Mouse (Mus musculus) large intestine, adult 2 months (tissue): ENCODE data around the gene Cpsf3. TPM values are rescaled to one million over a fixed set of nuclear protein-coding genes. Genes with fewer than 3 reads are reported as not detected.

Experiments used
- DNase-seq: peaks from one replicate; pipeline ENCODE4 v3.0.0-alpha.2; 2012; ENCODE audit warnings: low read depth, low spot score
- WGBS: fragments of 180-500 bp; shearing (Covaris S2); methylation state at CpG from one replicate; pipeline ENCODE4 v1.1.7; 2018; 5-methylcytosine and 5-hydroxymethylcytosine counted together
- polyA plus RNA-seq: library from polyadenylated mRNA; depleted of rRNA; stranded (reverse); fragments of >200 nt; gene quantifications from 2 replicates; pipeline ENCODE4 v1.2.3, GENCODE M21; 2012; rRNA removed

Cpsf3 gene
- polyA plus RNA-seq, result 22.8 and 27.9 TPM in 2 replicates

DNA sequence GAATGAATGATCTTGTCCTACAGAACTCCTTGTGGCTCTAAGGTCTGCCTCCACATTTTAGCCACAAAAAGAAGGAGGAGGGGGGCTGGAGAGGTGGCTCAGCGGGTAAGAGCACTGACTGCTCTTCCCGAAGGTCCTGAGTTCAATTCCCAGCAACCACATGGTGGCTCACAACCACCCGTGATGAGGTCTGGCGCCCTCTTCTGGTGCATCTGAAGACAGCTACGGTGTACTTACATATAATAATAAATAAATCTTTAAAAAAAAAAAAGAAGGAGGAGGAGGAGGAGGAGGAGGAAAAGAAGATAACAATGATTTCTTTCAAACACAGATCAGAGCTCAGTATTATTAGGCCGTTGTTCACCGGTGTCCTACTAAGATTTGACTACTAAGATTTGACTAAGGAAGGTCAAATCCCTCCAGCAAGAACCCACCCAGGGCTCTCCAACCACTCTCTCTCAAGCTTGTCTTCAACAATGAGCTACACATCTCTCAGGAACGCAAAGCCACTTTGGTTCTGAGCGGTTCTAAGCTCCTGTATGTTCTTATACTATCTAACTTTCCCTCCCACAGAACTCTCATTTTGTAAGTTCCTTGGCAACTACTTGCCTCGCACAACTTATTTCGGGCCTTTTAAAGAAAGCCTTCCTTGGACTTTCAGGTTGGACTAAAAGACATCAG lies at the start of gene Cpsf3:
TSS of gene Cpsf3 (plus strand) at position 631 of the 681 bp plus-strand sequence.
- WGBS, result 61% methylated on average over 11 of the region's 11 CpGs

DNA sequence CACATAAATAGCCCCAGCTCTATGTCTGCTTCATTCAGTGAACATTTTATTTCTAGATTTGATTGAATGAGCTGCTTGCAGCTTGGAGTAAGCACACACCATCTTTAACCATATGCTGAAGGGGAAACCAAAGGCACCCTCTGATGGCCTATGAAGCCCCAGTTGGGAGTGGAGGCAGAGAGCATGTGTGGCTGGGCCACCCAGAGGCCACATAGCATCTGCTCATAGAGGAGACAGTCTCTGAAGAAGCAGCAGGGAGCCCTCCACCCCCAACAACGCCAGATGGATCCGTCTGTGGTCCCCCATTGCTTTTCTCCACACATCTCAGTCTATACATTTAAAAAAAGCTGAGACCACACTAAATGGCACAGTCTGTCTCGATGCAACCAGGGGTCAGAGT lies 43.2 kb upstream of the Cpsf3 start:
- no peak for DNase-seq
- 89% methylated on average over 3 of the region's 3 CpGs for WGBS

More for the DNA sequence above, at the start of gene Cpsf3:
- DNase-seq, result no peak

DNA sequence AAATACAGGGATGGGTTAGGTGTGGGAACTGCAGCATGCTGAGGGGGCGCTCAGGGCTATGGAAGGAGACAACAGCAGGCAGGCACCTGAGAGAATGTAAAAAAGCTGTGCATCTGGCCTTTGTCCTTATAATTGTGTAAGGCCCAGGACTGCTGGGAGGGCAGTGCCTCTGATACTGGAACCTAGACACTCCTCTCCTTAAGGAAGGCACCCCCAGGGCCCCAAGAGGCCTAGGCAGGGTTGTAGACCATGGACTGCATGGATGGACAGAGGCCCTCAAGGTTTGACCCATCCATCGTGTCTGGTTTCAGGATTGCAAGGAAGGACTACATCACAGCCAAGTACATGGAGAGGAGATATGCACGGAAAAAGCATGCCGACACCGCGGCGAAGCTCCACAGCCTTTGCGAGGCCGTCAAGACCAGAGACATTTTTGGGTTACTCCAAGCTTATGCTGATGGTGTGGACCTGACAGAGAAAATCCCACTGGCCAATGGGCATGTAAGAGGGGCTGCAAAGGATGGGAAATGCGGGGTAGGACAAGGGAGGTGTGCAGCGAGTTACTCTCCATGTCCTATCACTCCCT lies 40.7 kb upstream of the Cpsf3 start:
- DNase-seq, result no peak
- 96% methylated on average over 11 of the region's 11 CpGs for WGBS

GRCm38 (mm10) chr12:21247711-21248392 lies 37.3 kb upstream of the Cpsf3 start:
- no peak for DNase-seq
- WGBS, result 48% methylated on average over 7 of the region's 7 CpGs

- DNase-seq, result no peak
- WGBS, result 92% methylated on average over 6 of the region's 6 CpGs
These were observed 24.5 kb upstream of the Cpsf3 start for GRCm38 (mm10) chr12:21260494-21261256.

- WGBS, result 82% methylated on average over 4 of the region's 4 CpGs
- no peak for DNase-seq
These were observed 23.7 kb upstream of the Cpsf3 start for GRCm38 (mm10) chr12:21261521-21261920.

GRCm38 (mm10) chr12:21263256-21263655 lies 21.9 kb upstream of the Cpsf3 start:
- no peak for DNase-seq
- WGBS, result 92% methylated on average over 5 of the region's 5 CpGs

DNA sequence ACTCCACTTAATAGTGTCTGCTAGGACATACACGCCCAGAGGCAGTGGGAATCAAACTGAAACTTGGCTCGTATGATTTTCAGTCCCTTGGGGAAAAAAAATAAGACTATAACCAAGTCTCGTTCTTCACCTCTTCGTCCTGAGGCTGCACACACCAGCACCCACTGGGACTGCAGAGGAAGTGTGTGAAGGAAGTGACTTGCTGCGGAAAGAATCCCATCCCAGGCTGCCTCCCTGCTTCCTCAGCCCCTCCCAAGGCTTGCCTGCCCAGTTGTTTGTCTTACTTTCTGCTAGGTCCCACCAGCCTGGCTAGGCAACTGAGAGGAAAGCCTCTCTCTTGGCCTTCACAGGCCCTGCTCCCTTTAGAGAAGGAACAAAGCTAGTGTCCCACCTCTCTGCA lies 20.9 kb upstream of the Cpsf3 start:
- 70% methylated on average over 5 of the region's 5 CpGs for WGBS
- no peak for DNase-seq

DNA sequence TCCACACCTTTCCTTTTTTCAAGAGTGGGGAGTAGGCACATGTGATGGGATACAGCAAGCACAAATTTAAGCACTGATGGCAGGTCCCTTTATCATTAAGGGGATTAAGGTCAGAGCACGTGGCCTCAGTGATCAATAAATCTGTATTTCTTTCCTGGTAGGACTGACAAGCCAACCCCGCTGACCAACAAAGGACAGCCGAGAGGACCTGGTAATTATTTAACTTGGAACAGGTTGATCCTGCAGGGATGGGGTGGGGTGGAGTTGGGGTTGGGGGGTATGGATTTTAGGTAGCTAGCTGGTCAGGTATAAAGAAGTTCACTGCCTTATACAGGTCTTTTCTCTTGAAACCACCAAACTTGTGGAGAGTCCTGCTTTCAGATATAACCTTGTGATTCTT lies 20.2 kb upstream of the Cpsf3 start:
- 59% methylated on average over 3 of the region's 3 CpGs for WGBS
- DNase-seq, result no peak

GRCm38 (mm10) chr12:21265501-21265900 lies 19.7 kb upstream of the Cpsf3 start:
- DNase-seq, result no peak
- 87% methylated on average over 4 of the region's 4 CpGs for WGBS

- DNase-seq, result no peak
These were observed 19.0 kb upstream of the Cpsf3 start for GRCm38 (mm10) chr12:21265946-21266783.

GRCm38 (mm10) chr12:21266784-21267098 lies 18.4 kb upstream of the Cpsf3 start:
- DNase-seq, result no peak
- WGBS, result 75% methylated on average over 2 of the region's 2 CpGs

More at GRCm38 (mm10) chr12:21265946-21266783, 19.0 kb upstream of the Cpsf3 start:
- WGBS, result 55% methylated on average over 14 of the region's 14 CpGs

DNA sequence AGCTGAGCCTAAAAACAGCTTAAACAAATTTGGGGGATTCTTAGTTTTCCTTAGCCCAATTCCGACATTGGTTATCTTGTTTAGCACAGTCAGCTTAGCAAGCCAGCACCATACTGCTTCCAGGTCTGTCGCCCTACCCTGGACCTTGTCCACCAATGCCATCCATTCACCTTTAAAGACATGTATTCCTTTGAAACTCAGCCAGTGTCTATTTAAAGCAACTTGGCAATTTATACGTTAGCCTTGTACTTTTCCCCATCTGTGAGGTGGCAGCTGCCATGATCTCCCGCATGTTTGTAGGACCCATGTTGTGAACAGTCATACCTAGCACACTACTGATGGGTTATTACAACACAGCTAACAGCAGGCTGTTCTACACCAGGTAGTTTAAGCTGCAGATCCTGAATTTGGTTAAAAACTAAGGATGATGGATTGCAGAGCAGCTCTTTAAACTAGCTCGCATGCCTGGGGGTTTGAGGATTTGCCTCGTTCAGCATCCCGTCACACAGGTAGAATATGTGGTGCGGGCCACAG lies 17.0 kb upstream of the Cpsf3 start:
- no peak for DNase-seq
- 89% methylated on average over 8 of the region's 8 CpGs for WGBS

GRCm38 (mm10) chr12:21274446-21274845 lies 10.7 kb upstream of the Cpsf3 start:
- 87% methylated on average over 7 of the region's 7 CpGs for WGBS
- no peak for DNase-seq

GRCm38 (mm10) chr12:21277352-21277864 lies 7.8 kb upstream of the Cpsf3 start:
- no peak for DNase-seq
- 81% methylated on average over 1 of the region's 1 CpGs for WGBS

DNA sequence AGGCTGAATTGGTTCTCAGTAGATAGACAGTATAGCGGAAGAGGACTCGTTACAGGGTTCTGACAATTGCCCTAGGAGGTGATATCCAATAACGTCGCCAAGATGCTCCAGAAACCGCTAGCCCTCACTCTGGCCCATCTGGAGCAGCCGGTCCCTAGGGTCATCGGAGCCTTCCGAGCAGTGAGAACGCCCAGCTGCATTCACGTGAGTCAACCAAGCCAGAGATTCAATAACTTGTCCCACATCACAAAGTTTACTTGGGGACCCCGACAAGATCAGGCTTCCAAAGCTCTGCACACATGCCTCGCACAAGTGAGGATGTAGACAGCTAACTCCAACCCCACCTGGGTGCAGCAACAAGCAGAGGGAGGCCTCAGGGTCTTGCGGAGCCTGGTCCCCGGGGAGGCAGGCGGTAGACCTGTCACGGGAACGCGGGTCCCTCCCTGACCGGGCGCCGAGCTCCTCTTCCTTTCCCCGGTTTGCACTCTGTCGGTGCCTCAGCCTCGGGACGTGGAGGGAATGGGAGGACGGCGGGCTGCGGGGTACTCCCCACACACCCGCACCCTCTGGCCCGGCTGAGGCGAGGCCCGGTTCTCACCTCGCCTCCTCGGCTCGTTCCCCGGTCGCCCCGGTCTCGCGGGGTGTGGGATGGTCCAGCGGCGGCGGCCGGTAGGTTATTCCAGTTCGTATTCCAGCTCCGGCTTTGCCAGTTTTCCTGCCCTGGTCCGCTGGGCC lies 484 bp downstream of the Cpsf3 start:
- under 1% methylated on average over 47 of the region's 47 CpGs for WGBS
- DNase-seq, result peak; percentile 11

DNA sequence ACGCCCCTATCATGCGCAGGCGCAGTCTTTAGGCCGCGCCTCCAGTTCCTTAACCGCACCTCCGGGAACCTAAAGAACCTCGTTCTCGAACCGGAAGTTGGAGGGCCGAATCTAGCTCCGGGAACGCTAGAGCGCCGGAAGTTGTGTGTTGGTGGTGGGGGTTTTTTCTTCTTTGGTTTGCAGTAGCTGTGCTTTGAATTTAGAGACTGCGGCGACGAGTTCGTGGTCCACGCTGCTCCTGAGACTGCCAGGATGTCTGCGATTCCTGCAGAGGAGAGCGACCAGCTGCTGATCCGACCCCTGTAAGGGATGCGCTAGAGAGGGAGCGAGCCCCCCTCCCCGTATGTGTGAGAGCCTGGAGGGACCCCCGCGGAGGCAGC lies 1.0 kb downstream of the Cpsf3 start, which contains the start of gene Itgb1bp1:
TSS of gene Itgb1bp1 (minus strand) at position 42 of the 380 bp plus-strand sequence.
- peak; percentile 92 for DNase-seq
- WGBS, result under 1% methylated on average over 28 of the region's 28 CpGs
